Mouse (Mus musculus): ENCODE data around the gene Retnlg. TPM values are rescaled to one million over a fixed set of nuclear protein-coding genes. Genes with fewer than 3 reads are reported as not detected.

The Retnlg gene
- polyA plus RNA-seq, 1 experiment from 2014 or later: 0.66 TPM

DNA sequence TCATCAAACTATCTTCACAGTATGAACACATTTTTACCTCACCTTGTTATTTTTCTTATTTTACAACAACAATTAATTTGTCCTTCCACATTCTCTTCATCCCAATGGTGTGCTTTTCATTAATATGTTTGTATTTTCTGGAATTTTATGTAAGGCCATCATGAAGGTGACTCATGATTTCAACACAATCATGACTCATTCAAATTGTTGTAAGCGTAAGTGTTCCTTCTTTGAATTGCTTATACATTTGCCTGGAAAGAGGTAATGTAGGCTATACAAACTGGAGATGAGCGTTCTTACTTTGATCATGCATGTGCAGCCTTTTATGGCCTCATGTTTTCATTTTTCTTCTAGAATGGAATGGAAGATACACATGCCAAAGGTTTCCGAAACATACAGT, 40.8 kb downstream of the Retnlg start:
- H3K4me3 ChIP-seq (ENCODE audit: inconsistent target): no peak overlapping the region
- 89% methylated on average over 3 of the region's 3 CpGs for WGBS (ENCODE audit: missing documents)
- H3K27ac ChIP-seq: no peak overlapping the region
- no peaks in the 10 kb centered on the region for H3K36me3 ChIP-seq (ENCODE audit: inconsistent target)
- no peaks in the 10 kb centered on the region for H3K79me2 ChIP-seq (ENCODE audit: inconsistent target)

- WGBS (ENCODE audit: missing documents): 91% methylated on average over 1 of the region's 1 CpGs
- Histone ChIP-seq H3K36me3 (ENCODE audit: inconsistent target) (no peaks in the 10 kb centered on the region), H3K79me2 (ENCODE audit: inconsistent target) (no peaks in the 10 kb centered on the region), H3K27ac (no peak overlapping the region), H3K4me3 (ENCODE audit: inconsistent target) (no peak overlapping the region)
Observed at GRCm38 (mm10) chr16:48923724-48924123, 51.3 kb downstream of the Retnlg start.

Other genes with a start within 250 kb of the Retnlg start
- not detected in 3 replicates for gene Trat1, start 100.6 kb upstream of the Retnlg start, polyA plus RNA-seq (2018)
- not detected in 3 replicates for gene Retnlb, start 55.8 kb upstream of the Retnlg start, polyA plus RNA-seq (2018)
- not detected in 3 replicates for gene Retnla, start 30.1 kb upstream of the Retnlg start, polyA plus RNA-seq (2018)
- gene Dzip3, start 121.5 kb downstream of the Retnlg start, polyA plus RNA-seq (2018): 5.3 to 10.1 TPM (median 9.2 TPM) in 3 replicates
- 1.9 to 7.2 TPM (median 6.2 TPM) in 3 replicates for gene Cip2a, start 121.6 kb downstream of the Retnlg start, polyA plus RNA-seq (2018)
- 0.01 TPM in 1 of 3 replicates, not detected in the others for gene Myh15, start 184.9 kb downstream of the Retnlg start, polyA plus RNA-seq (2018)